Mouse (Mus musculus) lung, embryonic 15.5 days (tissue): ENCODE data around the gene Lgals2. TPM values are rescaled to one million over a fixed set of nuclear protein-coding genes. Genes with fewer than 3 reads are reported as not detected.

Experiments used
- ATAC-seq: fragments of 200-750 bp; cut with Nextera tagmentation; 2 replicates; pipeline ENCODE4 v1.8.0; 2017; ENCODE audit warnings: moderate number of reproducible peaks, borderline replicate concordance; ENCODE audit not compliant: low FRiP score, low TSS enrichment; ENCODE audit errors: extremely low read depth
- H3K27ac ChIP-seq: fragments of 300-500 bp; sonication (generic); 2 replicates; pipeline ENCODE4 v1.5.1; 2015; ENCODE audit warnings: moderate library complexity, mild to moderate bottlenecking, inconsistent platforms
- H3K27me3 ChIP-seq: fragments of 300-500 bp; sonication (generic); 2 replicates; pipeline ENCODE4 v1.6.1; 2015; ENCODE audit warnings: inconsistent platforms
- H3K36me3 ChIP-seq: fragments of 300-500 bp; sonication (generic); 2 replicates; pipeline ENCODE4 v1.6.1; 2015; ENCODE audit warnings: inconsistent platforms
- H3K4me1 ChIP-seq: fragments of 300-500 bp; sonication (generic); 2 replicates; pipeline ENCODE4 v1.6.1; 2015; ENCODE audit warnings: inconsistent platforms
- H3K4me2 ChIP-seq: fragments of 300-500 bp; sonication (generic); 2 replicates; pipeline ENCODE4 v1.6.1; 2015; ENCODE audit warnings: inconsistent platforms, mild to moderate bottlenecking, moderate library complexity
- H3K4me3 ChIP-seq: fragments of 300-500 bp; sonication (generic); 2 replicates; pipeline ENCODE4 v1.5.1; 2015; ENCODE audit warnings: mild to moderate bottlenecking, inconsistent platforms
- H3K9ac ChIP-seq: fragments of 300-500 bp; sonication (generic); 2 replicates; pipeline ENCODE4 v1.6.1; 2015; ENCODE audit warnings: inconsistent platforms
- H3K9me3 ChIP-seq: fragments of 300-500 bp; sonication (generic); 2 replicates; pipeline ENCODE4 v1.6.1; 2016; ENCODE audit warnings: inconsistent platforms
- WGBS: fragments of 180-500 bp; shearing (Covaris S2); methylation state at CpG from one replicate; pipeline ENCODE4 v1.1.7; 2015; 5-methylcytosine and 5-hydroxymethylcytosine counted together
- polyA plus RNA-seq: library from polyadenylated mRNA; unstranded; fragments of >200 nt; fragmentation: Nextera tagmentation; extraction: Ambion mirVana; gene quantifications from 2 replicates; pipeline ENCODE4 v1.2.1, GENCODE M21; 2015

Lgals2 gene
- 0.69 and 0.72 TPM in 2 replicates for polyA plus RNA-seq

DNA sequence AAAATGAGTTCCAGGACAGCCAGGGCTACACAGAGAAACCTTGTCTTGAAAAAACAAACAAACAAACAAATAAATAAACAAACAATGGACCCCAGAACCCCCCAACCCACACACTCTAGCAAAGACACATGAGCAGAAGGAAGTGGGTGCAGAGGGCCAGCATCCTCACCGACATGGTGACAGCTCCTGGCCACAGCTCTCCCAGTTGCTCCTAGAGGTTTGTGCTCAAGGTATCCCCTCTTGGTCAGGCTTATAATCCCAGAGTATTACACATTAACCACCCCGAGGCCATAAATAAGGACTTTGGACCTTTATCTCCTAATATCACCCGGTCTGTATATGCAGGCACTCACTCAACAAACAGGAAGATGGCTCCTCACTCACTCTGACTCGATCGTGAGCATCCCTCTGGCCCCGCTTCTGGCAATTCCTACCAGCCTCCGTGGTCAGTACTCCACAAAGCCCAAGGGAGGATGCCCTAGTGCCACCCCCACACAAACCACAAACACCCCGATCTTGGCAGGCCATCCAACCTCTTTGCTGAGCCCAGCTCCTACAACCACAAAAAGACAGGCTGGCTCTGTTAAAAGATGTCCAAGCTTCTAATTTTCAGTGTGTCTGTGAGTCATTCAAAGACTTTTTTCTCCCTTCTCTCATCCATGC, at the start of gene Lgals2:
Gene Lgals2 (minus strand): TSS at position 227 of the 663 bp plus-strand sequence.
- H3K9ac ChIP-seq = no peak within 1 kb of the TSS
- no peak within 1 kb of the TSS for H3K27ac ChIP-seq
- H3K4me2 ChIP-seq = no peak within 1 kb of the TSS
- no peaks in the 10 kb centered on the region for H3K9me3 ChIP-seq
- ATAC-seq = no peak
- no peaks in the 10 kb centered on the region for H3K36me3 ChIP-seq
- no peak within 1 kb of the TSS for H3K4me3 ChIP-seq
- no peaks in the 10 kb centered on the region for H3K27me3 ChIP-seq
- WGBS = 61% methylated on average over 8 of the region's 8 CpGs
- H3K4me1 ChIP-seq = peaks cover 31% of the 10 kb centered on the region

DNA sequence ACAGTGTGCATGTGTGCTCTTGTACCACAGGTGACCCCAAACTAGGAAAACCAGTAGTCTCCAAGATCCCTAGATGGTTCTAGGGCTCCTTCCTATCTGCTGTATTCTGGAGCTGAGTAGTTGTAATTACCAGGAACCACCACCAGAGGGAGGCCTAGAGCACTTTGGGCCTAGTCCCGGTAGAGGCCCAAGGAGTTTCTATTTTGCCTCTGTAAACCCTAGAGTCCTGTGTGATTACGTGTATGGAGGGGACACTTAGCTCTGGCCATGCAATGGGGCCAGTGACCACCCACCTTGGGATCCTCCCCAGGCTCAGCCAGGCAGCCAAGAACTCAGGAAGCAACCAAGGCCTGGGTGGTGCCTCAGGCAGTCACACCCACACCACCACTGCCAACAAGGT, 47.9 kb upstream of the Lgals2 start:
- Histone ChIP-seq H3K9ac (0 out of 2 replicates have a peak overlapping the region, but pooled peaks have one; percentile 4), H3K4me1 (peaks cover 35% of the 10 kb centered on the region), H3K9me3 (no peaks in the 10 kb centered on the region), H3K36me3 (peaks cover 52% of the 10 kb centered on the region), H3K27me3 (no peaks in the 10 kb centered on the region), H3K27ac (no peak overlapping the region), H3K4me2 (no peak overlapping the region), H3K4me3 (no peak overlapping the region)
- 2% methylated on average over 2 of the region's 2 CpGs for WGBS
- ATAC-seq = no peak

DNA sequence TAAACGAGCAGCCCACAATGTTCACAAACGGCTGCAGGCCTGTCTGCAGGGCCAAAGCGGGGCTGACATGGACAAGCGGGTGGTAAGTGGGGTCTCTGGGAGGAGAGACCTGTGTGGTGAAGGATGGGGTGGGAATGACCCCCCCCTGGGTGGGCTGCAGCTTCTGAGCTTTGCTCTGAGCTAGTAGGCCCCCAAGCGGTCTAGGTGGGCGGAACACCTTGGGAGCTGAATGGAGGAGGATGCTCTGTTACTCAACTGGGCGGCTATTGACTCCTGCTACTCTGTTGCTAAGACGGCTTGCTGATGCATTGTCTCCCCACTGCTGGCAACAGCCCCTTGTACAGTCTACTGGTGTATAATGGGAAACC, 46.1 kb upstream of the Lgals2 start:
- peaks cover 45% of the 10 kb centered on the region for H3K4me1 ChIP-seq
- WGBS = 32% methylated on average over 8 of the region's 8 CpGs

DNA sequence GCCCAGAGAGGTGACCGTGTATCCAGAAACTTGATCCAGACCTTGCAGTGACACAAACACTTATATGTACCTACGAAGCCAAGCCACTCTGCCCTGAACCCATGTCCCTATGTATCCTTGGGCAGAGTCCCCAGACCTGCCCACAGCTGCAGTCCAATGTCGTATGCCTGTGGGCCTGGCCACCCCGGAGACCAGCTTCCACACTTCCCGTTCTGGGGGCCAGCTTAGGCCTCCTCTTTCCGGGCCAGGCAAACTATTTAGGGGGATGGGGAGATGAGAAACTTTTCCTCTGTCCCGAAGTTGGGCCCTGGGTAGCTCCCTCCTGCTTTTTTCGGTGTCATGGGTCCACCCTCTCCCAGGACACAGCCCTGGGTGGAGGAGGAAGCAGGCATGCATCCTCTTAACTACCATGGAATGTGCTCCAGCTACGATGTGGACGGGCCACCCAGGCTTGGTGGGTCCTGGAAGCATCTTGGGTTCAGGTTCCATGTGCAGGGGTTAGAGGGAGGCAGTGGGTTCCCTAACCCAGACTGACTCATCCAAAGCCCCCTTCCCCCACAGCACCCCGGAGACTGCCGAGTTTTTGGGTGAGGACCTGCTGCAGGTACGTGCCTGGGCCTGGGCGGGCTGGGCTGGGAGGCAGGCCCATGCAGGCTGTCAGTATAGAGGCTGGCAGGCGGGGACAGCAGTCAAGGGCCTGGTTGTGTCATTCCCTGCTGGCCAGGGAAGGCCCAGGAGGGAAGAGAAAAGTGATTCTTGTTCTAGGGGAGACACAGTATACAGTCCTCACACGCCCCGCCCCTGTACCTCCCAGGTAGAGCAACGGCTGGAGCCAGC, 45.5 kb upstream of the Lgals2 start:
- WGBS = 12% methylated on average over 18 of the region's 18 CpGs
- H3K9me3 ChIP-seq = no peaks in the 10 kb centered on the region
- peaks cover 27% of the 10 kb centered on the region for H3K36me3 ChIP-seq
- peak overlapping the region; percentile 90 for H3K4me2 ChIP-seq
- no peaks in the 10 kb centered on the region for H3K27me3 ChIP-seq
- peak; percentile 37; the same call in 1 of the 2 replicates for ATAC-seq
- peak overlapping the region; percentile 74 for H3K27ac ChIP-seq
- peak overlapping the region; percentile 87 for H3K9ac ChIP-seq
- peaks cover 49% of the 10 kb centered on the region for H3K4me1 ChIP-seq
- H3K4me3 ChIP-seq = peak overlapping the region; percentile 86

More for the DNA sequence above, 46.1 kb upstream of the Lgals2 start:
- H3K9me3 ChIP-seq = no peaks in the 10 kb centered on the region
- H3K27me3 ChIP-seq = no peaks in the 10 kb centered on the region
- peaks cover 33% of the 10 kb centered on the region for H3K36me3 ChIP-seq
- H3K9ac ChIP-seq = peak overlapping the region; percentile 87
- peak overlapping the region; percentile 86 for H3K4me3 ChIP-seq
- peak overlapping the region; percentile 90 for H3K4me2 ChIP-seq
- peak overlapping the region; percentile 74; the same call in 1 of the 2 replicates for H3K27ac ChIP-seq
- ATAC-seq = no peak

DNA sequence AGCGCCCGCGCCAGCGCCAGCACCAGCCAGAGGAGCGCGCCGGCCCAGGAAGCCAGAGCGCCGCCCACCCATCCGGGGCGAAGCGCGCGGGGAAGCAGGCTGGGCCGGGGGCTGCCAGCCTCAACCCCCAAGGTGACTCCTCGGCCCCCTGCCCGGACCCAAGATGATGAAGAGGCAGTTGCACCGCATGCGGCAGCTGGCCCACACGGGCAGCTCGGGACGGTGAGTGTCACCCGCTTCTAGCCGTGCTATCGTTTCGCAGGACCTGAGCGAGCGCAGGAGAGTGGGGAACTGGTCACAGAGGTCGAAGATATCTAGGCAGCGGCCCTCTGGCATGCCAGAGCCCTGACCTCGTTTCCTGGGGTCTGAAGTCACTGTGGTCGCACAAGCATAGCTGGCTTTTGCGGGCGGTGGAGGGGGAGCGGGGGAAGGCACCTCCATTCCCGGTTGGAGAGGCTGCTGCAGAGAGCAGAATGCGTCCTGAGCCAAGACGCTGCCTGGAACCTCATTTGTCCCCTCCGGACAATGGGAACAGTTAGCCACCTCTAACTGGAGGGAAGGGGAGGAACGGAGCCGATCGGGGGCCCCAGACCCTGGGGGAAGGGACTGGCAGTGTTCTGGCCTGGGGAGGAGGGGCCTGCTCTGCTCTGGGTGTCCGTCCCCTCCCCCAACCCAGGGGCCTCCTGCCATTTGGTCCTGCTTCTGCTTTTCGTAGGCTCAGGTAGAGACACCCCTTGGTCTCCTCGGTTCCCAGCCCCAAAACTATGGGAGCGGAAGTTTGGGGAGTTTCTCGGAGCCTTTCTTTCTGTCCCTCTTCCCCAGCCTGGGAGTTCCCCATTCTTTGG, 44.6 kb upstream of the Lgals2 start, which contains the start of gene Sh3bp1:
Gene Sh3bp1 (plus strand): TSS at position 29 of the 845 bp plus-strand sequence.
- Histone ChIP-seq H3K27ac (peak within 1 kb of the TSS; percentile 74), H3K4me3 (peak within 1 kb of the TSS; percentile 86), H3K9ac (peak within 1 kb of the TSS; percentile 87), H3K27me3 (no peaks in the 10 kb centered on the region), H3K4me2 (peak within 1 kb of the TSS; percentile 90), H3K36me3 (peaks cover 24% of the 10 kb centered on the region), H3K9me3 (no peaks in the 10 kb centered on the region), H3K4me1 (peaks cover 51% of the 10 kb centered on the region)
- ATAC-seq = peak; percentile 69
- under 1% methylated on average over 47 of the region's 47 CpGs for WGBS

DNA sequence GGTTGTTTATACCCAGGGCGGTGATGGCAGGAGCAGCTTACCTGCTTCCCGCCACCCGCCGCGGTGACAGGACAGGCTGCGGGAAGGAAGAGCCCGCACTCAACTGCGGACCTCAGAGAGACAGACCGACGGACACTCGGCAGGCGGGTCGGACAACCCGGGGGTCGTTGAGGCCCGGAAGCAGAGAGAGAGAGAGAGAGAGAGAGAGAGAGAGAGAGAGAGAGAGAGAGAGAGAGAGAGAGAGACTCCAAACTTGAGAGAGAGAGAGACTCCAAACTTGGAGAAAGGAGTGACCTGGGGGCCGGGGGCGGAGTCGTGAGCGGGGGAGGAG, 44.0 kb upstream of the Lgals2 start, which contains the start of gene Gm49510:
Gene Gm49510 (plus strand): TSS at position 259 of the 331 bp plus-strand sequence.
- Histone ChIP-seq H3K27ac (peak within 1 kb of the TSS; percentile 74), H3K4me2 (peak within 1 kb of the TSS; percentile 90), H3K9ac (peak within 1 kb of the TSS; percentile 87), H3K4me1 (peaks cover 54% of the 10 kb centered on the region), H3K27me3 (no peaks in the 10 kb centered on the region), H3K9me3 (no peaks in the 10 kb centered on the region), H3K36me3 (peaks cover 18% of the 10 kb centered on the region; the same call in 1 of the 2 replicates), H3K4me3 (peak within 1 kb of the TSS; percentile 86)
- no peak for ATAC-seq
- 4% methylated on average over 20 of the region's 20 CpGs for WGBS

DNA sequence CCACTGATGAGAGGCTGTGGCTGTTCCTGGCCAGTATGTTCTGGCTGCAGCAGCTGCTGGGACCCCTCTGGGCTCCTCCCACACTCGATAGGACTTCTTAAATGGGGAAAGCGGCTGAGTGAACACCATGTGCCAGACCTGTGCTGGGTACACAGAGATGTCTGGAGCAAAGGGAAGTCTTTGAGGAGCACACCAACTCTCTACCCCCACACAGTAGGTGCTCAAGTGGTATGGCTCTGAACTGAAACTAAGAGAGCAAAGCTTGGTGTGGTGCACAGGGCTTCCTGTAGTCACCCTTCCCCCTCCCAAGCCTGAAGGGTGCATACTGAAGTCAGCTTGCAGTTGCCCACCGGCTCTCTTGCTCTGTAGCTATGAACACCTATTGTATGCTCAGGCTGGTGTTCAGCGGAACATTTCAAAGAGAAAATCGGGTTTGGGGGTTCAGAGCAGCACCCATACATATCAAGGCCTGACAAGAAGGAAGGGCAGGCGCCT, 43.2 kb upstream of the Lgals2 start:
- Histone ChIP-seq H3K4me2 (peak overlapping the region; percentile 90), H3K27ac (peak overlapping the region; percentile 72), H3K9ac (peak overlapping the region; percentile 87; the same call in 1 of the 2 replicates), H3K27me3 (no peaks in the 10 kb centered on the region), H3K4me3 (peak overlapping the region; percentile 86), H3K36me3 (peaks cover 15% of the 10 kb centered on the region), H3K9me3 (no peaks in the 10 kb centered on the region), H3K4me1 (peaks cover 61% of the 10 kb centered on the region)
- ATAC-seq = no peak
- 40% methylated on average over 6 of the region's 6 CpGs for WGBS

DNA sequence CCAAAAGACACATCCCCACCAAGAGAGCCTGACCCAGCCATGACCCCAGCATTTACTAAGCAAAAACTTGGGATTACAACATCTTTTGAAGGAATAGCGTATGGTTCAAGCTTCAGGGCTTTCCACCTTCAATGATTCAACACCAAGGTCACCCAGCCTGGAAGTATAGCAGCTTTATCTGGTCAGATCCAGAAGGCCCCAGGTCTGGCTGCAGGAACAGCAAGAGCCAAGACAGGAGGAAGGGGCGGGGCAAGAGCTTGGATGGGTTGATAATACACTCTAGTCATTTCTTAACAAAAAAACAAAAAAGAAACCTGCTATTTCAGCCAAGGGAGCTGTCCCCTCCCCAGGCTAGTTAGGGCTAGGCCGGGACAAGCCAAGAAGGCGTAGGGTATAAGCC, 42.2 kb upstream of the Lgals2 start:
- ATAC-seq = no peak
- Histone ChIP-seq H3K4me1 (peaks cover 62% of the 10 kb centered on the region), H3K27ac (no peak overlapping the region), H3K4me3 (no peak overlapping the region), H3K36me3 (peaks cover 15% of the 10 kb centered on the region), H3K27me3 (no peaks in the 10 kb centered on the region), H3K4me2 (no peak overlapping the region), H3K9ac (no peak overlapping the region), H3K9me3 (no peaks in the 10 kb centered on the region)
- 84% methylated on average over 4 of the region's 4 CpGs for WGBS

DNA sequence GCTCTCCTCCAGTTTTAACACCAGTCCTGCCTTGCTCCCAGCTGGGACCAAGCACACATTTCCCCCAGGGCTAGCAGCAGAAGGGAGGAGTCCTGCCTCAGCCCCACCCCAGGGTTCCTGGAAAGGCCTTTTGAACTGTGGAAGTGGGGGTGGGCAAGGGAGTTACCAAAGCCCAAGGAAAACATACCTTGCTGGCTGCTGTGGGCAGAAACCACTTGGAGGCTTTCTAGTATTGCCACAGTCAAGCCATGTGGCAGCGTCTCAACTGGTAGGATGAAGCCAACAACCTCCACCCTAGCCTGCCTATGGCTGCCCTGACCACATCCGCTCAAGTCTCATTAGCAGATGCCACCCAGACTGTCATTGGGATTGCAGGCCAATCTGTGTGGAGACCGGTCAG, 40.8 kb upstream of the Lgals2 start:
- Histone ChIP-seq H3K27me3 (no peaks in the 10 kb centered on the region), H3K36me3 (peaks cover 28% of the 10 kb centered on the region), H3K9me3 (no peaks in the 10 kb centered on the region), H3K9ac (no peak overlapping the region), H3K4me3 (no peak overlapping the region), H3K4me1 (peaks cover 52% of the 10 kb centered on the region), H3K4me2 (no peak overlapping the region), H3K27ac (no peak overlapping the region)
- no peak for ATAC-seq
- WGBS = 82% methylated on average over 3 of the region's 3 CpGs

DNA sequence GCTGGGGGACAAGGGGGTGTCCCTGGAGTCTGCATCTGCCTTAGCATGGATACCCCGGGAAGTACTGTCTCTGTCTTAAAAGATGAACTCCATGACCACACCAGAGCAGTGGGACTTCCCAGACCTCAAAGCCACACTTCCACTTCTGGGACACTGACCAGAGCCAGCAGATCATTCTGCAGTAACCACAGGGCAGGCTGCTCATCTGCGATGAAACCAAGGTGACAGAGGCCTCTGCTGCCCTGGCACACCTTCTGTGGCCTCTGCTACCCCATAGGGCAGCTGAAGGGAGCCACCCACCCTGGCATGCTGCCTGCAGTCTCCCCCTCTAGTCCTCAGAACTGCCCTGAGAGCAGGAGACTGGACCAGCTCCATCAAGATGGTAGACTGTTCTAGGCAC, 40.4 kb upstream of the Lgals2 start:
- ATAC-seq = no peak
- H3K9me3 ChIP-seq = no peaks in the 10 kb centered on the region
- H3K4me1 ChIP-seq = peaks cover 48% of the 10 kb centered on the region
- H3K36me3 ChIP-seq = peaks cover 32% of the 10 kb centered on the region
- no peak overlapping the region for H3K9ac ChIP-seq
- H3K27ac ChIP-seq = no peak overlapping the region
- no peak overlapping the region for H3K4me3 ChIP-seq
- no peaks in the 10 kb centered on the region for H3K27me3 ChIP-seq
- 83% methylated on average over 2 of the region's 2 CpGs for WGBS
- H3K4me2 ChIP-seq = no peak overlapping the region

DNA sequence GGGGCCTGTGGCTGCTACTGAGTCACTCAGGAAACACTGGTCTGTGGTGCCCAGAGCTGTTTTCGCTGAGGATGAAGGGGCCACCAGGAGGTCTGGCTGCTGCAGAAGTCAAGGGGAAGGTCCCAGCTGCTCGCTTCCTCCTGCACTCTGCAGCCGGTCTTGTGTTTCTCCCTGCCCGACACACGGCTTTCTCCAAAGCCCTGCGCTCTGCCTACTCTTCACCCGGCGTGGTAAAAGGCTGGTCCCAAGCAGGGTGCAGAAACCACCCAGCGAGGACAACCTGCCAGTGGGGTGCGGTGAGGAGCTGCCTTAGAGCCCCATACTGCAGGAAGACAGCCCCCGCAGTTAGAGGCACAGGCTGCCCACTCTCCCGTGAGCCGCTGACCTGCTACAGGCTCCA, 39.4 kb upstream of the Lgals2 start:
- H3K9ac ChIP-seq = no peak overlapping the region
- H3K4me3 ChIP-seq = no peak overlapping the region
- H3K27ac ChIP-seq = peak overlapping the region; percentile 8; the same call in 1 of the 2 replicates
- peaks cover 39% of the 10 kb centered on the region for H3K36me3 ChIP-seq
- ATAC-seq = no peak
- H3K27me3 ChIP-seq = no peaks in the 10 kb centered on the region
- H3K4me1 ChIP-seq = peaks cover 43% of the 10 kb centered on the region
- no peaks in the 10 kb centered on the region for H3K9me3 ChIP-seq
- WGBS = 67% methylated on average over 13 of the region's 13 CpGs
- H3K4me2 ChIP-seq = no peak overlapping the region
